Mouse (Mus musculus) spleen, adult 2 months (tissue): ENCODE measurements around the gene Bcap29.

ENCODE experiments used
- CTCF ChIP-seq: fragments of 200-500 bp; IDR thresholded peaks from 2 replicates; pipeline ENCODE4 v1.5.1; 2011; ENCODE audit warnings: mild to moderate bottlenecking, inconsistent platforms; ENCODE audit not compliant: insufficient read depth, insufficient read length, insufficient replicate concordance; ENCODE audit errors: extremely low read depth
- POLR2A ChIP-seq: fragments of 200-500 bp; IDR thresholded peaks from 2 replicates; pipeline ENCODE4 v1.6.1; 2011; ENCODE audit warnings: low read depth, low read length, inconsistent platforms

DNA sequence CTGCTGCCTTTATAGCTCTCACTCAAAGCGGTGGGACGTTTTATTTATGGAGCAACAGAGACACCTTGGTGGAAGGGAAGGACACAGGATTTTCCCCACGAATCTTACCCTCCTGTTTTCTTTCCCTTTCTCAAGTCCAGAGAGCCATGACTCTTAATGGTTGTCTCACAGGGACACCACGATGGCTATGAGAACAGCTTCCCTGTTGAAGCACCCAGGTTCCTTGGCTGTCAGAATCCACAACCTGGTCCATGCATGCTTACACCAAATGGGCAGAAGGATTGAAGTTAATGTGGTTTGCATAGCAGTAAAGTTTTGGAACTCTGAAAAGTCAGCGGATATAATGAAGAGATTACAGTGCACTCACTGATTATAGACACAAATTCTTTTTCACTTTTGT, 74.5 kb downstream of the Bcap29 start:
- no peak for TF ChIP-seq POLR2A
- TF ChIP-seq CTCF = no peak
